ENCODE assay signal across 10 mouse cellular contexts in genomic region chr12:103368326-103368669, GRCm38 (mm10). TPM values are rescaled to one million over a fixed set of nuclear protein-coding genes. Genes with fewer than 3 reads are reported as not detected.
DNase-seq lines count a peak whose midpoint lies in the region; ATAC-seq and TF ChIP-seq lines count a peak whose summit lies in the region.
"Had no signal": no experiment of that assay in that cellular context is flagged by ENCODE, and none has a peak within 500 bp of the region (broad histone marks: within the 10 kb centered on the region; RNA-seq: fewer than 3 reads in every experiment).

No protein-coding gene starts in this region.

- H3K36me3 ChIP-seq in heart, embryonic 10.5 days = no peaks in the 10 kb centered on the region
- H3K36me3 ChIP-seq in heart, adult 2 months (ENCODE audit: control insufficient read depth, insufficient read depth, low read length) = no peaks in the 10 kb centered on the region
- no peaks in the 10 kb centered on the region for H3K36me3 ChIP-seq in midbrain, embryonic 10.5 days
- no peaks in the 10 kb centered on the region for H3K36me3 ChIP-seq in midbrain, embryonic 11.5 days (ENCODE audit: control insufficient read depth, insufficient read depth, low read length)
- no peaks in the 10 kb centered on the region for H3K36me3 ChIP-seq in limb, embryonic 12.5 days
- no peaks in the 10 kb centered on the region for H3K36me3 ChIP-seq in neural tube, embryonic 15.5 days

- no peak overlapping the region for H3K9ac ChIP-seq in heart, adult 2 months (ENCODE audit: low read depth, low read length)
- no peak overlapping the region for H3K9ac ChIP-seq in midbrain, embryonic 11.5 days (ENCODE audit: low read length)
- no peak overlapping the region for H3K9ac ChIP-seq in limb, embryonic 12.5 days (replicated peaks)
- H3K9ac ChIP-seq in neural tube, embryonic 15.5 days (replicated peaks) = no peak overlapping the region

- no peak for ATAC-seq in midbrain, embryonic 11.5 days (ENCODE audit: low FRiP score)
- ATAC-seq in limb, embryonic 12.5 days (ENCODE audit: insufficient number of reproducible peaks, insufficient read depth, low FRiP score, low TSS enrichment, low read depth) = peak; percentile 12; the same call in 1 of the 2 replicates
- peak; percentile 6; the same call in 1 of the 2 replicates for ATAC-seq in neural tube, embryonic 15.5 days (ENCODE audit: low FRiP score)

- no peak for TF ChIP-seq EP300 in heart, adult 2 months (IDR thresholded peaks at IDR 0.05; ENCODE audit: insufficient read depth, low read depth, low read length)

- H3K27me3 ChIP-seq in heart, embryonic 10.5 days (ENCODE audit: insufficient read depth, poor library complexity, severe bottlenecking) = peaks cover 13% of the 10 kb centered on the region; the same call in 1 of the 2 replicates
- H3K27me3 ChIP-seq in heart, adult 2 months (ENCODE audit: control insufficient read depth, insufficient read depth, low read length) = no peaks in the 10 kb centered on the region
- H3K27me3 ChIP-seq in midbrain, embryonic 10.5 days (ENCODE audit: low read depth, poor library complexity, severe bottlenecking) = peaks cover 12% of the 10 kb centered on the region; the same call in 1 of the 2 replicates
- no peaks in the 10 kb centered on the region for H3K27me3 ChIP-seq in midbrain, embryonic 11.5 days (ENCODE audit: control insufficient read depth, insufficient read depth, low read length)
- peaks cover 14% of the 10 kb centered on the region for H3K27me3 ChIP-seq in limb, embryonic 12.5 days
- no peaks in the 10 kb centered on the region for H3K27me3 ChIP-seq in neural tube, embryonic 15.5 days (replicated peaks)

- intact Hi-C loops in heart, adult 2 months (cut with DNase I) = loop anchor here (1.0 to 5.0 kb wide), 2 partner anchors 43 to 226 kb away; no protein-coding TSS in a partner anchor

- no peak for DNase-seq in heart, embryonic 10.5 days (ENCODE audit: low spot score)
- no peak for DNase-seq in heart, adult 2 months
- DNase-seq in midbrain, embryonic 10.5 days (ENCODE audit: low spot score) = no peak
- no peak for DNase-seq in midbrain, embryonic 11.5 days (ENCODE audit: low spot score, missing footprints)
- DNase-seq in left cerebral cortex, adult 18-20 months (ENCODE audit: low spot score in 2 of 2) = no peak
- no peak for DNase-seq in kidney, postnatal 10 days

- no peak overlapping the region for H3K4me2 ChIP-seq in midbrain, embryonic 11.5 days
- peak overlapping the region; percentile 30; the same call in 1 of the 2 replicates for H3K4me2 ChIP-seq in limb, embryonic 12.5 days
- peak overlapping the region; percentile 26; the same call in 1 of the 2 replicates for H3K4me2 ChIP-seq in neural tube, embryonic 15.5 days

- H3K9me3 ChIP-seq in heart, embryonic 10.5 days = no peaks in the 10 kb centered on the region
- H3K9me3 ChIP-seq in midbrain, embryonic 10.5 days (replicated peaks) = no peaks in the 10 kb centered on the region
- H3K9me3 ChIP-seq in midbrain, embryonic 11.5 days (ENCODE audit: control insufficient read depth, low read length) = no peaks in the 10 kb centered on the region
- no peaks in the 10 kb centered on the region for H3K9me3 ChIP-seq in limb, embryonic 12.5 days
- no peaks in the 10 kb centered on the region for H3K9me3 ChIP-seq in neural tube, embryonic 15.5 days (replicated peaks)

- WGBS in heart, embryonic 10.5 days = 76% methylated on average over 7 of the region's 7 CpGs
- WGBS in heart, adult 2 months = 69% methylated on average over 7 of the region's 7 CpGs
- WGBS in midbrain, embryonic 10.5 days = 83% methylated on average over 7 of the region's 7 CpGs
- 83% methylated on average over 7 of the region's 7 CpGs for WGBS in midbrain, embryonic 11.5 days
- WGBS in limb, embryonic 12.5 days = 78% methylated on average over 7 of the region's 7 CpGs
- WGBS in neural tube, embryonic 15.5 days = 84% methylated on average over 7 of the region's 7 CpGs

- no peak for TF ChIP-seq CTCF in heart, adult 2 months (IDR thresholded peaks at IDR 0.05)

- H3K27ac ChIP-seq in heart, embryonic 10.5 days = peak overlapping the region; percentile 62; the same call in 1 of the 2 replicates
- H3K27ac ChIP-seq in heart, adult 2 months = no peak overlapping the region
- no peak overlapping the region; the same call in 1 of the 2 replicates for H3K27ac ChIP-seq in midbrain, embryonic 10.5 days (replicated peaks)
- no peak overlapping the region for H3K27ac ChIP-seq in midbrain, embryonic 11.5 days (ENCODE audit: low read depth, low read length)
- H3K27ac ChIP-seq in limb, embryonic 12.5 days = no peak overlapping the region
- H3K27ac ChIP-seq in neural tube, embryonic 15.5 days (replicated peaks) = no peak overlapping the region

- peak overlapping the region; percentile 36 for H3K4me3 ChIP-seq in heart, embryonic 10.5 days
- H3K4me3 ChIP-seq in heart, adult 2 months = no peak overlapping the region
- peak overlapping the region; percentile 19; the same call in 1 of the 2 replicates for H3K4me3 ChIP-seq in midbrain, embryonic 10.5 days
- H3K4me3 ChIP-seq in midbrain, embryonic 11.5 days (ENCODE audit: low read depth, low read length) = no peak overlapping the region
- H3K4me3 ChIP-seq in limb, embryonic 12.5 days (replicated peaks) = no peak overlapping the region
- no peak overlapping the region for H3K4me3 ChIP-seq in neural tube, embryonic 15.5 days (replicated peaks)

- no peaks in the 10 kb centered on the region for H3K79me2 ChIP-seq in heart, adult 2 months (replicated peaks; ENCODE audit: control insufficient read depth, insufficient read depth, low read length)

- H3K4me1 ChIP-seq in heart, embryonic 10.5 days = peaks cover 20% of the 10 kb centered on the region
- H3K4me1 ChIP-seq in heart, adult 2 months (ENCODE audit: control insufficient read depth, insufficient read depth, low read length) = peaks cover 3% of the 10 kb centered on the region; the same call in 1 of the 2 replicates
- peaks cover 10% of the 10 kb centered on the region for H3K4me1 ChIP-seq in midbrain, embryonic 10.5 days
- H3K4me1 ChIP-seq in midbrain, embryonic 11.5 days (ENCODE audit: control insufficient read depth, insufficient read depth, low read length) = no peaks in the 10 kb centered on the region
- no peaks in the 10 kb centered on the region for H3K4me1 ChIP-seq in limb, embryonic 12.5 days (replicated peaks)
- H3K4me1 ChIP-seq in neural tube, embryonic 15.5 days = peaks cover 6% of the 10 kb centered on the region; the same call in 1 of the 2 replicates

- no peak for TF ChIP-seq POLR2A in heart, adult 2 months (IDR thresholded peaks at IDR 0.05; ENCODE audit: insufficient read depth, low read depth, low read length)

RNA-seq across cellular contexts. Expression of gene Asb2, which starts 12.5 kb away (rescaled TPM):
- 152 and 312 TPM in 2 replicates for polyA plus RNA-seq in heart, embryonic 10.5 days (2016; fragmentation: Nextera tagmentation; extraction: Ambion mirVana)
- 100 to 1,000 TPM; 419 to 533 TPM for total RNA-seq in heart, adult 2 months (2021)
- polyA plus RNA-seq in heart, adult 2 months (2012; rRNA removed) = 505 and 541 TPM in 2 replicates
- 0.53 and 0.83 TPM in 2 replicates for polyA plus RNA-seq in midbrain, embryonic 10.5 days (2016; fragmentation: Nextera tagmentation; extraction: Ambion mirVana)
- polyA plus RNA-seq in midbrain, embryonic 11.5 days (2014; fragmentation: Nextera tagmentation; extraction: Ambion mirVana) = 0.58 and 0.77 TPM in 2 replicates
- 2.8 and 2.9 TPM in 2 replicates for polyA plus RNA-seq in limb, embryonic 12.5 days (2016; fragmentation: Nextera tagmentation; extraction: Ambion mirVana)
- 2.1 and 3.3 TPM in 2 replicates for polyA plus RNA-seq in neural tube, embryonic 15.5 days (2015; fragmentation: Nextera tagmentation; extraction: Ambion mirVana)
- total RNA-seq in left cerebral cortex, adult 18-20 months (2021) = 1 to 10 TPM; 3.2 to 3.5 TPM

RNA-seq across cellular contexts. Expression of gene Otub2, which starts 20.2 kb away (rescaled TPM):
- polyA plus RNA-seq in heart, embryonic 10.5 days (2016; fragmentation: Nextera tagmentation; extraction: Ambion mirVana) = 22.5 and 26.0 TPM in 2 replicates
- 1 to 10 TPM; 3.1 to 3.2 TPM for total RNA-seq in heart, adult 2 months (2021)
- 4.1 and 6.4 TPM in 2 replicates for polyA plus RNA-seq in heart, adult 2 months (2012; rRNA removed)
- 11.8 and 12.7 TPM in 2 replicates for polyA plus RNA-seq in midbrain, embryonic 10.5 days (2016; fragmentation: Nextera tagmentation; extraction: Ambion mirVana)
- 13.9 and 14.1 TPM in 2 replicates for polyA plus RNA-seq in midbrain, embryonic 11.5 days (2014; fragmentation: Nextera tagmentation; extraction: Ambion mirVana)
- polyA plus RNA-seq in limb, embryonic 12.5 days (2016; fragmentation: Nextera tagmentation; extraction: Ambion mirVana) = 11.1 and 12.0 TPM in 2 replicates
- polyA plus RNA-seq in neural tube, embryonic 15.5 days (2015; fragmentation: Nextera tagmentation; extraction: Ambion mirVana) = 20.3 and 23.1 TPM in 2 replicates
- 10 to 100 TPM; 32.7 to 38.9 TPM for total RNA-seq in left cerebral cortex, adult 18-20 months (2021)

RNA-seq across cellular contexts. Expression of gene 9330161L09Rik, which starts 39.3 kb away (rescaled TPM):
- 0.53 and 0.62 TPM in 2 replicates for polyA plus RNA-seq in heart, embryonic 10.5 days (2016; fragmentation: Nextera tagmentation; extraction: Ambion mirVana)
- total RNA-seq in heart, adult 2 months (2021) = 1 to 10 TPM; 1.4 to 1.6 TPM
- polyA plus RNA-seq in heart, adult 2 months (2012; rRNA removed) = 0.61 and 1.00 TPM in 2 replicates
- 0.47 and 0.89 TPM in 2 replicates for polyA plus RNA-seq in midbrain, embryonic 10.5 days (2016; fragmentation: Nextera tagmentation; extraction: Ambion mirVana)
- polyA plus RNA-seq in midbrain, embryonic 11.5 days (2014; fragmentation: Nextera tagmentation; extraction: Ambion mirVana) = 0.59 and 0.81 TPM in 2 replicates
- polyA plus RNA-seq in limb, embryonic 12.5 days (2016; fragmentation: Nextera tagmentation; extraction: Ambion mirVana) = 0.50 and 0.56 TPM in 2 replicates
- polyA plus RNA-seq in neural tube, embryonic 15.5 days (2015; fragmentation: Nextera tagmentation; extraction: Ambion mirVana) = 0.36 and 1.1 TPM in 2 replicates
- total RNA-seq in left cerebral cortex, adult 18-20 months (2021) = 1 to 10 TPM; 3.0 to 3.9 TPM

RNA-seq across cellular contexts. Expression of gene Ddx24, which starts 57.3 kb away (rescaled TPM):
- polyA plus RNA-seq in heart, embryonic 10.5 days (2016; fragmentation: Nextera tagmentation; extraction: Ambion mirVana) = 68.4 and 77.5 TPM in 2 replicates
- 10 to 100 TPM; 85.3 to 89.3 TPM for total RNA-seq in heart, adult 2 months (2021)
- polyA plus RNA-seq in heart, adult 2 months (2012; rRNA removed) = 30.2 and 46.0 TPM in 2 replicates
- polyA plus RNA-seq in midbrain, embryonic 10.5 days (2016; fragmentation: Nextera tagmentation; extraction: Ambion mirVana) = 100 and 101 TPM in 2 replicates
- polyA plus RNA-seq in midbrain, embryonic 11.5 days (2014; fragmentation: Nextera tagmentation; extraction: Ambion mirVana) = 107 and 114 TPM in 2 replicates
- polyA plus RNA-seq in limb, embryonic 12.5 days (2016; fragmentation: Nextera tagmentation; extraction: Ambion mirVana) = 94.7 and 114 TPM in 2 replicates
- 176 and 181 TPM in 2 replicates for polyA plus RNA-seq in neural tube, embryonic 15.5 days (2015; fragmentation: Nextera tagmentation; extraction: Ambion mirVana)
- 100 to 1,000 TPM; 235 to 238 TPM for total RNA-seq in left cerebral cortex, adult 18-20 months (2021)

RNA-seq across cellular contexts. Expression of gene Fam181a, which starts 57.5 kb away (rescaled TPM):
- polyA plus RNA-seq in heart, embryonic 10.5 days (2016; fragmentation: Nextera tagmentation; extraction: Ambion mirVana) = not detected in 2 replicates
- total RNA-seq in heart, adult 2 months (2021) = not detected
- not detected in 2 replicates for polyA plus RNA-seq in heart, adult 2 months (2012; rRNA removed)
- polyA plus RNA-seq in midbrain, embryonic 10.5 days (2016; fragmentation: Nextera tagmentation; extraction: Ambion mirVana) = 52.7 and 54.9 TPM in 2 replicates
- 47.3 and 57.7 TPM in 2 replicates for polyA plus RNA-seq in midbrain, embryonic 11.5 days (2014; fragmentation: Nextera tagmentation; extraction: Ambion mirVana)
- polyA plus RNA-seq in limb, embryonic 12.5 days (2016; fragmentation: Nextera tagmentation; extraction: Ambion mirVana) = 0.23 TPM in 1 of 2 replicates, not detected in the other
- polyA plus RNA-seq in neural tube, embryonic 15.5 days (2015; fragmentation: Nextera tagmentation; extraction: Ambion mirVana) = 4.9 and 6.9 TPM in 2 replicates
- 1 to 10 TPM; 2.9 to 4.6 TPM for total RNA-seq in left cerebral cortex, adult 18-20 months (2021)
- total RNA-seq: liver, adult 2 months had no signal
- polyA plus RNA-seq: large intestine, adult 2 months; liver, adult 2 months had no signal

Comparison
In these comparisons a context has a peak if more than half of its experiments do, and no peak if none do; other contexts are left out.
1. H3K4me3 ChIP-seq: peak in heart, embryonic 10.5 days (single experiment) and midbrain, embryonic 10.5 days (single experiment); none in heart, adult 2 months (single experiment), midbrain, embryonic 11.5 days (single experiment), limb, embryonic 12.5 days (single experiment) and neural tube, embryonic 15.5 days (single experiment).
2. RNA of gene Asb2, which starts 12.5 kb away (polyA plus RNA-seq): 505 to 541 TPM in heart, adult 2 months and 152 to 312 TPM in heart, embryonic 10.5 days; 2.8 to 2.9 TPM in limb, embryonic 12.5 days, 2.1 to 3.3 TPM in neural tube, embryonic 15.5 days, 0.58 to 0.77 TPM in midbrain, embryonic 11.5 days and 0.53 to 0.83 TPM in midbrain, embryonic 10.5 days; every median in the first group is over 10 times any median in the second.